Comparison of ENCODE assay signal across 12 mouse cellular contexts in genomic region chr10:110270561-110270960, GRCm38 (mm10).
"Had no signal": no experiment of that assay in that cellular context is flagged by ENCODE, and none has a peak within 500 bp of the region (broad histone marks: within the 10 kb centered on the region; RNA-seq: fewer than 3 reads in every experiment).

No protein-coding gene starts in this region.

- DNase-seq: left cerebral cortex, postnatal 4 days; liver; liver, embryonic 13.5 days; liver, postnatal 0 days; lung, adult 18-20 months; lung, adult 2 months; lung, embryonic 14.5 days; lung, postnatal 10 days; lung, postnatal 14 days; lung, postnatal 36 days; lung, postnatal 4 days; midbrain, embryonic 14.5 days had no signal
